Mouse (Mus musculus) lung, embryonic 16.5 days (tissue): ENCODE measurements around the gene Arl1. TPM values are rescaled to one million over a fixed set of nuclear protein-coding genes. Genes with fewer than 3 reads are reported as not detected.
"Not testable (repeated sequence)": the region's sequence is repeated elsewhere in the genome, so short reads cannot be mapped to it uniquely, and the experiment has no call there.

Source experiments
- ATAC-seq: fragments of 200-750 bp; cut with Nextera tagmentation; 2 replicates; pipeline ENCODE4 v1.8.0; 2017; ENCODE audit warnings: low read depth, mild to moderate bottlenecking, moderate library complexity
- H3K27ac ChIP-seq: fragments of 300-500 bp; sonication (generic); 2 replicates; pipeline ENCODE4 v1.5.1; 2014; ENCODE audit warnings: mild to moderate bottlenecking, control low read depth, low read length
- H3K27me3 ChIP-seq: fragments of 300-500 bp; sonication (generic); 2 replicates; pipeline ENCODE4 v1.6.1; 2014; ENCODE audit warnings: low read depth, low read length, mixed read lengths; ENCODE audit not compliant: control insufficient read depth, insufficient read depth
- H3K36me3 ChIP-seq: fragments of 300-500 bp; sonication (generic); 2 replicates; pipeline ENCODE4 v1.6.1; 2014; ENCODE audit warnings: low read length; ENCODE audit not compliant: control insufficient read depth, insufficient read depth
- H3K4me1 ChIP-seq: fragments of 300-500 bp; sonication (generic); replicated peaks from 2 replicates; pipeline ENCODE4 v1.6.1; 2014; ENCODE audit warnings: low read length, mixed read lengths; ENCODE audit not compliant: control insufficient read depth, insufficient read depth
- H3K4me2 ChIP-seq: fragments of 300-500 bp; sonication (generic); 2 replicates; pipeline ENCODE4 v1.6.1; 2014; ENCODE audit warnings: low read depth, low read length, control low read depth
- H3K4me3 ChIP-seq: fragments of 300-500 bp; sonication (generic); 2 replicates; pipeline ENCODE4 v1.5.1; 2014; ENCODE audit warnings: mild to moderate bottlenecking, low read length, control low read depth
- H3K9ac ChIP-seq: fragments of 300-500 bp; sonication (generic); 2 replicates; pipeline ENCODE4 v1.6.1; 2014; ENCODE audit warnings: low read length, control low read depth
- H3K9me3 ChIP-seq: fragments of 300-500 bp; sonication (generic); 2 replicates; pipeline ENCODE4 v1.6.1; 2016; ENCODE audit warnings: low read length; ENCODE audit not compliant: control insufficient read depth
- WGBS: fragments of 180-500 bp; shearing (Covaris S2); extraction: QIAGEN DNeasy Blood & Tissue Kit; methylation state at CpG from one replicate; pipeline ENCODE4 v1.1.7; 2014; 5-methylcytosine and 5-hydroxymethylcytosine counted together
- polyA plus RNA-seq: library from polyadenylated mRNA; unstranded; fragments of >200 nt; fragmentation: Nextera tagmentation; extraction: Ambion mirVana; gene quantifications from 2 replicates; pipeline ENCODE4 v1.2.1, GENCODE M21; 2015

The Arl1 gene
- polyA plus RNA-seq, 1 experiment from 2014 or later, result 197 TPM

GRCm38 (mm10) chr10:88739818-88740217 is 9.2 kb downstream of the Arl1 start:
- H3K9ac ChIP-seq, result no peak overlapping the region
- no peak overlapping the region for H3K4me3 ChIP-seq
- 94% methylated on average over 1 of the region's 1 CpGs for WGBS
- H3K9me3 ChIP-seq, result no peaks in the 10 kb centered on the region
- H3K4me1 ChIP-seq, result no peaks in the 10 kb centered on the region
- H3K36me3 ChIP-seq, result peaks cover 40% of the 10 kb centered on the region
- H3K27ac ChIP-seq, result no peak overlapping the region
- no peaks in the 10 kb centered on the region for H3K27me3 ChIP-seq
- H3K4me2 ChIP-seq, result no peak overlapping the region
- ATAC-seq, result no peak

DNA sequence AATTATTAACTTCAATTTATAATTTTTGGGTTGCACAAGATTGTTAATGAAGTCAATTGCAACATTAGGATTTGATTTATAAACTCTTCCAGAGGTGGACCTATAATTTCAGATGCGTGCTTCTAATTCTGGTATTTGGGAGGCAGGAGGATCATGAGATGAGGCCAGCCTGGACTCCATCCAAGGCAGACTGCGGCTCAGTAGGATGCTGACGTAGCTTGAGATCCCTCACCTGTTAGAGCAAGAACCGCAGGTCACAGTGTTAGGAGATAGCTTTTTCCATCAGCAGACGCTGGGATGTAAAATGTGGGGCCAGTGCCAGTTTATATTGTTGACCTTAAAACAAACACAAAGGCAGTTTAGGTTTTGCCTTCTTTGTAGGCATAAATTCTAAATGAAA is 10.1 kb downstream of the Arl1 start:
- Histone ChIP-seq H3K9me3 (no peaks in the 10 kb centered on the region), H3K4me3 (no peak overlapping the region), H3K36me3 (peaks cover 47% of the 10 kb centered on the region), H3K27ac (no peak overlapping the region), H3K4me1 (no peaks in the 10 kb centered on the region), H3K4me2 (no peak overlapping the region), H3K27me3 (no peaks in the 10 kb centered on the region), H3K9ac (no peak overlapping the region)
- 73% methylated on average over 5 of the region's 5 CpGs for WGBS
- ATAC-seq, result no peak

- WGBS, result 76% methylated on average over 2 of the region's 2 CpGs
- Histone ChIP-seq H3K9me3 (no peaks in the 10 kb centered on the region), H3K4me1 (no peaks in the 10 kb centered on the region), H3K4me2 (no peak overlapping the region), H3K27ac (no peak overlapping the region), H3K9ac (no peak overlapping the region), H3K4me3 (no peak overlapping the region), H3K36me3 (peaks cover 44% of the 10 kb centered on the region), H3K27me3 (no peaks in the 10 kb centered on the region)
- ATAC-seq, result no peak
Observed at GRCm38 (mm10) chr10:88741426-88741825, 10.8 kb downstream of the Arl1 start.

DNA sequence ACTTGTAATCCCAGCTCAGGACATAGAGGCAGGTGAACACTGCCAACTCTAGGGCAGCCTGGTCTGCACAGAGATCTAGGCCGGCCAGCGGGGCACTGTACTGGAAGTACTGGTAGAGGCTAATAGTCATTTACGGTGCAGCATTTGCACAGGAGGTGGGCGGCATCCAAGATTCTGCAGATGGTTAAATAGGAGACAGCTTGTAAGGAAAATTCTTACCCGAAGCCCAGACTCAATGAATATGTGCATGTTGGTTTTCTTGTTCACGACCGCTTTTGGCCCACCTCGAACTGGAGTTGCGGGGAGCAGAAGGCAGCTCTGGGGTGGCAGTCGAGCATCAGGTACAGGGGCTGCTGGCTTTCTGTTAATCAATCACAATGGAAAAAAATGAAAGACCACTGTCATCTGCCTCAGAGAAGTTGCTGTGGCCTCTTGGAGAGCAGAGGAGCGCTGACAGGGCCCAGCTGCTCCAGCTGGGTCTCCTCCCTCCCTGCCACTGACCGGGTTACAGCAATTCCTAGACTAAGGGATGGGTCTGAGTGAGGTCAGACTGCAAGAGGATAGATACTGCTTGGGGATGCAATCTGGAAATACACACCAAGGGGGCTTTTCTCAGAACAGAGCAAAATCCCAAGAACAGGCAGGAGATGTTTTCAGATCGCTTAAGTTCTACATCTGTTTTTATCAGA is 31.0 kb downstream of the Arl1 start:
- H3K9me3 ChIP-seq, result no peaks in the 10 kb centered on the region
- H3K9ac ChIP-seq, result no peak overlapping the region
- no peaks in the 10 kb centered on the region for H3K27me3 ChIP-seq
- no peak for ATAC-seq
- peaks cover 28% of the 10 kb centered on the region for H3K36me3 ChIP-seq
- no peak overlapping the region for H3K4me3 ChIP-seq
- H3K4me2 ChIP-seq, result no peak overlapping the region
- H3K27ac ChIP-seq, result no peak overlapping the region
- 87% methylated on average over 13 of the region's 13 CpGs for WGBS
- no peaks in the 10 kb centered on the region for H3K4me1 ChIP-seq

DNA sequence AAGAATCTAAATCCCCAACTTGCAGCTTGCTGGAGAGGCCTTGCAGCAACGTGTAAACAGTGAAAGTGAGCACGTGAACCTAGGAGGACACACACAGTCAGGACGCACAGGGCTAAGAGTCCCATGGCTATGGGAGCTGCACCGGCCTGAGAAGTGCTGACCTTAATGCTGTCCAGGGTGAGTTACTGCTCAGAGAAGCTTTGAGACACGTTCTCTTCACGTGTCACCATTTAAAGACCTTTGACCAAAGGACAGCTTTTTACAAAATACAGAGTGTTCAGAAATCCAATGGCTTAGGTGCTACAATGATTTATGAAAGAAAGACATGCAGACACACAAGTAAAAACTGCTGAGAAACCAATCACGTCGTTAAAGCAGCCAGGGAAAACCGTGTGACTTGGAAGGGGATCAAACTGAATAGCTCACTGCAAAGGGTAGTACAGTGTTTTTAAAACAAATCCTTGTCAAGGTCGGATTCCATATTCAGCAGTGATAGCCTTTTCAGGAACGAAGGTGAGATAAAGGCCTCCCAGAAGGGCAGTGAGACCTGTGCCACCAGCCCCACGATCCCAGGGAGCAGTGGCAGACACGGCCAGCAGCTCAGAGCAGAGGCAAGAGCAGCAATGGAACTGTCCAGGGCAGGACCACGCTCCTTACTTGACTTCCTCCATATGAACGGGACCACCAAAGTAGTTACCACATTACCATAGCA is 34.9 kb downstream of the Arl1 start:
- Histone ChIP-seq H3K9ac (no peak overlapping the region), H3K4me3 (no peak overlapping the region), H3K4me2 (no peak overlapping the region), H3K4me1 (no peaks in the 10 kb centered on the region), H3K27ac (no peak overlapping the region), H3K27me3 (no peaks in the 10 kb centered on the region), H3K36me3 (peaks cover 40% of the 10 kb centered on the region), H3K9me3 (no peaks in the 10 kb centered on the region)
- no peak for ATAC-seq
- 82% methylated on average over 15 of the region's 15 CpGs for WGBS

DNA sequence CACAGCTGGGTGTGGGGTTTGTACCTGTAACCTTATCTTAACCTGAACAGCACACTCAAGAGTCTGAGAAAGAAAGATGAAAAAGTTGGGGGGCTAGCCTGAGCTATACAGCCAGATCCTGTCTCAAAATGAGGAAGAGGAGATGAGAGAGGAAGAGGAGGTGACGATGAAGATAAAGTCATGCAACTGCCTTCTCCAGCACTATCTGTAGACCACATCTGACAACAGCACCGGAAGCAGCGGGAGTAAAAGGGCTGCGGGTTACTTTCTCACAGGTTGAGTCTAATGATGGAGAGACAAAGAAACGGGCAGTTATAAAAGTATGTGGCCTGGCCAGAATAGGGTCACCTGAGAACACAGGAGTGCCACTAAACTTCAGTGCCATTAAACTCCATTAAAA is 38.3 kb downstream of the Arl1 start:
- Histone ChIP-seq H3K4me3 (no peak overlapping the region), H3K27ac (no peak overlapping the region), H3K4me1 (no peaks in the 10 kb centered on the region), H3K4me2 (no peak overlapping the region), H3K9ac (no peak overlapping the region), H3K9me3 (no peaks in the 10 kb centered on the region), H3K36me3 (peaks cover 43% of the 10 kb centered on the region), H3K27me3 (no peaks in the 10 kb centered on the region)
- WGBS, result 90% methylated on average over 5 of the region's 5 CpGs
- ATAC-seq, result no peak

DNA sequence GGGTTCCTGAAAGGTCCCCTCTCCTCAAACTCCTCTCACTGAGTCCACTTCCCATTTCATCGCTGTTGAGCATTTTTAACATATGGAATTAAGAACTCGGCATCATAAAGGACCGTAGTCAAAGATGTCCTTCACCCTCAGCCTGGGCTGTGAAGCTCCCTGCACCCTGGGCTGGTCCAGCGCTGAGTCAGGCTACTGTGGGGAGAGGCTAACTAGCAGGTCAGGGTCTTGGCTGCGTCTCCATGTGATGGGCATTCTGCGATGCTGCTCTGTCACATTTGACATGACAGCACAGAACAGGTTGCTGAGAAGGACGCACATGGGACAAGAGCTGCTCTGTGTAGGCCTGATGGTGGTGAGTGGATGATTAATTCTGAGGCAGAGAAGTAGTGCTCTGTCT is 39.0 kb downstream of the Arl1 start:
- H3K27me3 ChIP-seq, result no peaks in the 10 kb centered on the region
- no peak overlapping the region for H3K4me3 ChIP-seq
- ATAC-seq, result no peak
- no peak overlapping the region for H3K4me2 ChIP-seq
- H3K27ac ChIP-seq, result no peak overlapping the region
- peaks cover 37% of the 10 kb centered on the region for H3K36me3 ChIP-seq
- H3K9me3 ChIP-seq, result no peaks in the 10 kb centered on the region
- H3K4me1 ChIP-seq, result no peaks in the 10 kb centered on the region
- H3K9ac ChIP-seq, result no peak overlapping the region
- 95% methylated on average over 7 of the region's 7 CpGs for WGBS

DNA sequence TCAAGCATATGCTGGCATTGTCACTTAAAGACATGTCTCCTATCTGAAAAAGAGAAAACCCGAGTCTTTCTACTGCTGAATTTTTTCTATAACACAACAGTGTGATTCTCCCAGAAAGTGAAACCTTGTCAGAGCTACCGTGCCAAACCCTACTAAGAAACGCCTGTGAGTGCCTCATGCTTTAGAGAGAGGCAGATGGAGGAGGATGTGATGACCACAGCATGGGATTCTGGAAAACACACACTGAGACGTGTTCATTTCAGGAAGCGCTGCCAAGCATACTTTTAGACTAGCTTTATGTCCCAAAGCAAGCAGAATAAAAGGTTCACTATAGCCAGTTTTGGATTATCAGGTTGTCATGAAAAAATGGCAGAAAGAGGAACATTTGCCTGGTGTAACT is 42.3 kb downstream of the Arl1 start:
- H3K9ac ChIP-seq, H3K4me3 ChIP-seq, H3K27me3 ChIP-seq, H3K27ac ChIP-seq, H3K9me3 ChIP-seq, H3K4me2 ChIP-seq, ATAC-seq, H3K4me1 ChIP-seq: not testable (repeated sequence)
- WGBS, result 76% methylated on average over 5 of the region's 5 CpGs
- peaks cover 21% of the 10 kb centered on the region for H3K36me3 ChIP-seq

DNA sequence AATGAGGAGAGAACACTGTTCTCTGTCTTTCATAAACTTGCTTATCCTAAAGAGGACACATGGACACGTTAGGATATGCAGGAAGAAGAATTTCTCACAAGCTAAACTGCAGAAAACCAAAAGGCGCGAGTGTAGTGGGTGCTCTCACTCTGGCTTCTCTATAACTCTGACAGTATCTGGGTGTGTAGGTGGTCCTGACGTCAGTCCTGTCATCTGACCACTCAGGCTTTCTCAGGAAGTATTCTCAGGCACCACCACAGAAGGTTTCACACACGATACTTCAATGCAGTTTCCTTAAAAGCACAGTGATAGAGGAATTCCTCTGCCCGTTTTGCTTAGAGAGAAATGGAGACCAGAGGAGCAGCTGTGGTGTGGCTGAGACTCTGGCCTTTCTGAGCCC is 45.5 kb downstream of the Arl1 start:
- no peaks in the 10 kb centered on the region for H3K4me1 ChIP-seq
- H3K9ac ChIP-seq, result no peak overlapping the region
- WGBS, result 77% methylated on average over 6 of the region's 6 CpGs
- H3K9me3 ChIP-seq, result no peaks in the 10 kb centered on the region
- H3K36me3 ChIP-seq, result peaks cover 14% of the 10 kb centered on the region
- H3K4me3 ChIP-seq, result no peak overlapping the region
- H3K4me2 ChIP-seq, result no peak overlapping the region
- no peak overlapping the region for H3K27ac ChIP-seq
- H3K27me3 ChIP-seq, result no peaks in the 10 kb centered on the region
- ATAC-seq, result no peak
